Mouse (Mus musculus) embryo, embryonic 11 days (tissue): ENCODE data around the gene Sh2b1.

Experiments
- DNase-seq: peaks from one replicate; pipeline ENCODE4 v3.0.0-alpha.2; 2015

Gene Sh2b1

GRCm38 (mm10) chr7:126473470-126474086 is 1.6 kb downstream of the Sh2b1 start:
- DNase-seq = no peak

GRCm38 (mm10) chr7:126472713-126473112 is 2.5 kb downstream of the Sh2b1 start:
- DNase-seq = no peak

- DNase-seq = no peak
Measured at GRCm38 (mm10) chr7:126472306-126472705, 2.9 kb downstream of the Sh2b1 start.

- no peak for DNase-seq
Measured at GRCm38 (mm10) chr7:126471853-126472252, 3.4 kb downstream of the Sh2b1 start.

GRCm38 (mm10) chr7:126471361-126471760 is 3.9 kb downstream of the Sh2b1 start:
- DNase-seq = no peak

- no peak for DNase-seq
Measured at GRCm38 (mm10) chr7:126470077-126470476, 5.1 kb downstream of the Sh2b1 start.

GRCm38 (mm10) chr7:126467834-126468627 is 7.2 kb downstream of the Sh2b1 start:
- DNase-seq = no peak

- DNase-seq = peak; percentile 47
Measured at GRCm38 (mm10) chr7:126467271-126467670, 8.0 kb downstream of the Sh2b1 start.

- DNase-seq = no peak
Measured at GRCm38 (mm10) chr7:126466707-126467106, 8.5 kb downstream of the Sh2b1 start.

GRCm38 (mm10) chr7:126466116-126466515 is 9.1 kb downstream of the Sh2b1 start:
- DNase-seq = no peak

GRCm38 (mm10) chr7:126465246-126466030 is 9.8 kb downstream of the Sh2b1 start:
- no peak for DNase-seq

GRCm38 (mm10) chr7:126464836-126465235 is 10.4 kb downstream of the Sh2b1 start:
- DNase-seq = no peak

- no peak for DNase-seq
Measured at GRCm38 (mm10) chr7:126464121-126464520, 11.1 kb downstream of the Sh2b1 start.

- DNase-seq = no peak
Measured at GRCm38 (mm10) chr7:126463547-126463946, 11.7 kb downstream of the Sh2b1 start.

GRCm38 (mm10) chr7:126463004-126463403 is 12.2 kb downstream of the Sh2b1 start, which contains the start of gene Atp2a1:
TSS of gene Atp2a1 (minus strand) at chr7:126463108.
- DNase-seq = no peak

GRCm38 (mm10) chr7:126461626-126462025 is 13.6 kb downstream of the Sh2b1 start:
- no peak for DNase-seq

- no peak for DNase-seq
Measured at GRCm38 (mm10) chr7:126460623-126461399, 14.4 kb downstream of the Sh2b1 start.

GRCm38 (mm10) chr7:126458844-126459618 is 16.2 kb downstream of the Sh2b1 start:
- DNase-seq = no peak

- DNase-seq = no peak
Measured at GRCm38 (mm10) chr7:126458225-126458624, 17.0 kb downstream of the Sh2b1 start.

- no peak for DNase-seq
Measured at GRCm38 (mm10) chr7:126456382-126457266, 18.6 kb downstream of the Sh2b1 start.

GRCm38 (mm10) chr7:126455242-126455641 is 20.0 kb downstream of the Sh2b1 start:
- DNase-seq = no peak
